ENCODE assay signal across 10 mouse cellular contexts in genomic region chr9:47353017-47353416, GRCm38 (mm10).
DNase-seq lines count a peak whose midpoint lies in the region; TF ChIP-seq lines count a peak whose summit lies in the region.
"Had no signal": no experiment of that assay in that cellular context is flagged by ENCODE, and none has a peak within 500 bp of the region (broad histone marks: within the 10 kb centered on the region; RNA-seq: fewer than 3 reads in every experiment).

No protein-coding gene starts in this region.

- no peak overlapping the region for H3K27ac ChIP-seq in kidney, adult 2 months (ENCODE audit: insufficient read depth, low read depth, low read length)

- peak; percentile 27 for DNase-seq in kidney, postnatal 14 days
- DNase-seq in kidney, adult 2 months, result no peak
- peak; percentile 55 for DNase-seq in embryo, embryonic 9.5 days (ENCODE audit: extremely low spot score)
- peak; percentile 73 for DNase-seq in hindlimb bud, embryonic 11.5 days (ENCODE audit: extremely low spot score, low read depth, low spot score)
- peak; percentile 59 for DNase-seq in retina, embryonic 14.5 days (ENCODE audit: low spot score)
- no peak for DNase-seq in gastrocnemius, adult 8-10 months (ENCODE audit: low spot score in 2 of 2)
- DNase-seq in neural tube, embryonic 10.5 days (ENCODE audit: extremely low spot score, low spot score), result no peak
- DNase-seq: left cerebral cortex, postnatal 4 days; thymus, adult 2 months had no signal

- WGBS in kidney, adult 2 months, result 38% methylated on average over 2 of the region's 2 CpGs

- H3K4me1 ChIP-seq in kidney, adult 2 months (ENCODE audit: control insufficient read depth, insufficient read depth, low read length), result no peaks in the 10 kb centered on the region

- no peaks in the 10 kb centered on the region for H3K27me3 ChIP-seq in kidney, adult 2 months (replicated peaks; ENCODE audit: control insufficient read depth, insufficient read depth, low read length)

- no peak for TF ChIP-seq POLR2A in kidney, adult 2 months (IDR thresholded peaks at IDR 0.05; ENCODE audit: low read depth, low read length)

- no peak overlapping the region for H3K4me3 ChIP-seq in kidney, adult 2 months (ENCODE audit: insufficient read depth, low read depth, low read length)
- H3K4me3 ChIP-seq: heart, embryonic 12.5 days had no signal

- TF ChIP-seq CTCF in kidney, adult 2 months (conservative IDR thresholded peaks at IDR 0.05; ENCODE audit: insufficient read depth, insufficient read length, low read depth, low read length), result no peak

- no peaks in the 10 kb centered on the region for H3K36me3 ChIP-seq in kidney, adult 2 months (ENCODE audit: control insufficient read depth, insufficient read depth, low read length)
- H3K36me3 ChIP-seq: heart, embryonic 12.5 days had no signal

Comparison
In these comparisons a context has a peak if more than half of its experiments do, and no peak if none do; other contexts are left out.
1. DNase-seq: peak in kidney, postnatal 14 days (single experiment), embryo, embryonic 9.5 days (single experiment), hindlimb bud, embryonic 11.5 days (single experiment) and retina, embryonic 14.5 days (single experiment); none in kidney, adult 2 months (single experiment), gastrocnemius, adult 8-10 months (0 of 2) and neural tube, embryonic 10.5 days (single experiment).